Mouse (Mus musculus) liver, embryonic 11.5 days (tissue): ENCODE results near the gene Agtpbp1. TPM values are rescaled to one million over a fixed set of nuclear protein-coding genes. Genes with fewer than 3 reads are reported as not detected.

Experiments used
- ATAC-seq: fragments of 200-750 bp; cut with Nextera tagmentation; replicated peaks from 2 replicates; pipeline ENCODE4 v1.8.0; 2017; ENCODE audit warnings: moderate number of reproducible peaks, mild to moderate bottlenecking, moderate TSS enrichment, moderate library complexity; ENCODE audit not compliant: low FRiP score
- DNase-seq: peaks from one replicate; pipeline ENCODE4 v3.0.0-alpha.2; 2017; ENCODE audit warnings: low spot score
- H3K27ac ChIP-seq: fragments of 300-500 bp; sonication (generic); 2 replicates; pipeline ENCODE4 v1.5.1; 2014; ENCODE audit warnings: mild to moderate bottlenecking, low read depth, low read length, control low read depth
- H3K27me3 ChIP-seq: fragments of 300-500 bp; sonication (generic); replicated peaks from 2 replicates; pipeline ENCODE4 v1.6.1; 2014; ENCODE audit warnings: low read length, mixed read lengths; ENCODE audit not compliant: control insufficient read depth, insufficient read depth
- H3K36me3 ChIP-seq: fragments of 300-500 bp; sonication (generic); 2 replicates; pipeline ENCODE4 v1.6.1; 2014; ENCODE audit warnings: mild to moderate bottlenecking, low read length, moderate library complexity, mixed read lengths; ENCODE audit not compliant: control insufficient read depth, insufficient read depth
- H3K4me1 ChIP-seq: fragments of 300-500 bp; sonication (generic); replicated peaks from 2 replicates; pipeline ENCODE4 v1.6.1; 2014; ENCODE audit warnings: low read length, mixed read lengths; ENCODE audit not compliant: control insufficient read depth, insufficient read depth
- H3K4me2 ChIP-seq: fragments of 300-500 bp; sonication (generic); 2 replicates; pipeline ENCODE4 v1.6.1; 2014; ENCODE audit warnings: mild to moderate bottlenecking, control low read depth, moderate library complexity
- H3K4me3 ChIP-seq: fragments of 300-500 bp; sonication (generic); 2 replicates; pipeline ENCODE4 v1.5.1; 2014; ENCODE audit warnings: low read depth, low read length, control low read depth
- H3K9ac ChIP-seq: fragments of 300-500 bp; sonication (generic); 2 replicates; pipeline ENCODE4 v1.6.1; 2014; ENCODE audit warnings: low read depth, low read length, control low read depth
- H3K9me3 ChIP-seq: fragments of 300-500 bp; sonication (generic); 2 replicates; pipeline ENCODE4 v1.6.1; 2016; ENCODE audit warnings: low read length, inconsistent platforms, mixed read lengths; ENCODE audit not compliant: control insufficient read depth
- WGBS: fragments of 180-500 bp; shearing (Covaris S2); extraction: QIAGEN DNeasy Blood & Tissue Kit; methylation state at CpG from one replicate; pipeline ENCODE4 v1.1.7; 2014; 5-methylcytosine and 5-hydroxymethylcytosine counted together
- polyA plus RNA-seq: library from polyadenylated mRNA; unstranded; fragments of >200 nt; fragmentation: Nextera tagmentation; extraction: Ambion mirVana; gene quantifications from 2 replicates; pipeline ENCODE4 v1.2.1, GENCODE M21; 2014

The Agtpbp1 gene
- polyA plus RNA-seq, 1 experiment from 2014 or later = 15.6 TPM

GRCm38 (mm10) chr13:59515074-59515473 is 70.0 kb downstream of the Agtpbp1 start:
- DNase-seq = no peak
- peak; percentile 66 for ATAC-seq
- WGBS = 25% methylated on average over 7 of the region's 7 CpGs

GRCm38 (mm10) chr13:59509644-59510366 is 75.2 kb downstream of the Agtpbp1 start:
- 61% methylated on average over 10 of the region's 10 CpGs for WGBS
- Histone ChIP-seq H3K9ac (no peak overlapping the region), H3K4me3 (no peak overlapping the region), H3K27ac (no peak overlapping the region), H3K36me3 (no peaks in the 10 kb centered on the region), H3K4me1 (no peaks in the 10 kb centered on the region), H3K27me3 (no peaks in the 10 kb centered on the region), H3K9me3 (no peaks in the 10 kb centered on the region), H3K4me2 (no peak overlapping the region)
- ATAC-seq (no peak), DNase-seq (no peak)

More at GRCm38 (mm10) chr13:59515074-59515473, 70.0 kb downstream of the Agtpbp1 start:
- Histone ChIP-seq H3K27me3 (no peaks in the 10 kb centered on the region), H3K36me3 (no peaks in the 10 kb centered on the region; the same call in 1 of the 2 replicates), H3K4me1 (no peaks in the 10 kb centered on the region), H3K4me3 (no peak overlapping the region), H3K4me2 (no peak overlapping the region), H3K9ac (no peak overlapping the region), H3K9me3 (no peaks in the 10 kb centered on the region), H3K27ac (no peak overlapping the region)

- Histone ChIP-seq H3K4me2 (no peak overlapping the region), H3K9ac (no peak overlapping the region), H3K4me1 (no peaks in the 10 kb centered on the region), H3K36me3 (no peaks in the 10 kb centered on the region), H3K4me3 (no peak overlapping the region), H3K9me3 (no peaks in the 10 kb centered on the region), H3K27ac (no peak overlapping the region), H3K27me3 (no peaks in the 10 kb centered on the region)
- WGBS = 75% methylated on average over 4 of the region's 4 CpGs
- DNase-seq = no peak
- no peak for ATAC-seq
Observed at GRCm38 (mm10) chr13:59508584-59508983, 76.4 kb downstream of the Agtpbp1 start.

GRCm38 (mm10) chr13:59506450-59506849 is 78.6 kb downstream of the Agtpbp1 start:
- ATAC-seq = no peak
- Histone ChIP-seq H3K27ac (no peak overlapping the region), H3K9me3 (no peaks in the 10 kb centered on the region), H3K36me3 (no peaks in the 10 kb centered on the region), H3K27me3 (no peaks in the 10 kb centered on the region), H3K9ac (no peak overlapping the region), H3K4me3 (no peak overlapping the region), H3K4me2 (no peak overlapping the region), H3K4me1 (no peaks in the 10 kb centered on the region)
- WGBS = 80% methylated on average over 1 of the region's 1 CpGs
- no peak for DNase-seq

GRCm38 (mm10) chr13:59505867-59506266 is 79.2 kb downstream of the Agtpbp1 start:
- ATAC-seq (no peak), DNase-seq (no peak)
- Histone ChIP-seq H3K4me1 (no peaks in the 10 kb centered on the region), H3K27me3 (no peaks in the 10 kb centered on the region), H3K9ac (no peak overlapping the region), H3K4me3 (no peak overlapping the region), H3K36me3 (no peaks in the 10 kb centered on the region), H3K4me2 (no peak overlapping the region), H3K9me3 (no peaks in the 10 kb centered on the region), H3K27ac (no peak overlapping the region)
- 90% methylated on average over 4 of the region's 4 CpGs for WGBS

- no peak overlapping the region for H3K9ac ChIP-seq
- H3K4me2 ChIP-seq = no peak overlapping the region
- H3K36me3 ChIP-seq = peaks cover 3% of the 10 kb centered on the region; the same call in 1 of the 2 replicates
- H3K9me3 ChIP-seq = no peaks in the 10 kb centered on the region
- H3K4me3 ChIP-seq = no peak overlapping the region
- ATAC-seq = no peak
- 78% methylated on average over 4 of the region's 4 CpGs for WGBS
- no peak for DNase-seq
- H3K27ac ChIP-seq = no peak overlapping the region
- H3K4me1 ChIP-seq = no peaks in the 10 kb centered on the region
- H3K27me3 ChIP-seq = no peaks in the 10 kb centered on the region
Observed at GRCm38 (mm10) chr13:59503581-59503980, 81.4 kb downstream of the Agtpbp1 start.

GRCm38 (mm10) chr13:59499831-59500230 is 85.2 kb downstream of the Agtpbp1 start:
- H3K9me3 ChIP-seq = no peaks in the 10 kb centered on the region
- H3K4me2 ChIP-seq = no peak overlapping the region
- H3K36me3 ChIP-seq = peaks cover 4% of the 10 kb centered on the region; the same call in 1 of the 2 replicates
- H3K27ac ChIP-seq = no peak overlapping the region
- DNase-seq = no peak
- H3K9ac ChIP-seq = no peak overlapping the region
- no peaks in the 10 kb centered on the region; the same call in 1 of the 2 replicates for H3K4me1 ChIP-seq
- 89% methylated on average over 6 of the region's 6 CpGs for WGBS
- no peaks in the 10 kb centered on the region for H3K27me3 ChIP-seq
- no peak overlapping the region for H3K4me3 ChIP-seq
- ATAC-seq = no peak

- DNase-seq (peak; percentile 12), ATAC-seq (no peak)
- no peak overlapping the region for H3K4me3 ChIP-seq
- H3K36me3 ChIP-seq = peaks cover 9% of the 10 kb centered on the region
- no peaks in the 10 kb centered on the region; the same call in 1 of the 2 replicates for H3K4me1 ChIP-seq
- H3K27ac ChIP-seq = no peak overlapping the region
- H3K27me3 ChIP-seq = no peaks in the 10 kb centered on the region
- no peak overlapping the region for H3K9ac ChIP-seq
- 97% methylated on average over 2 of the region's 2 CpGs for WGBS
- H3K9me3 ChIP-seq = no peaks in the 10 kb centered on the region
- no peak overlapping the region for H3K4me2 ChIP-seq
Observed at GRCm38 (mm10) chr13:59499374-59499773, 85.7 kb downstream of the Agtpbp1 start.

GRCm38 (mm10) chr13:59498191-59498590 is 86.8 kb downstream of the Agtpbp1 start:
- Histone ChIP-seq H3K36me3 (peaks cover 9% of the 10 kb centered on the region), H3K9ac (no peak overlapping the region), H3K9me3 (no peaks in the 10 kb centered on the region), H3K4me3 (no peak overlapping the region), H3K4me2 (no peak overlapping the region), H3K27ac (no peak overlapping the region), H3K4me1 (no peaks in the 10 kb centered on the region; the same call in 1 of the 2 replicates), H3K27me3 (no peaks in the 10 kb centered on the region)
- DNase-seq (peak; percentile 14), ATAC-seq (no peak)
- WGBS = 78% methylated on average over 5 of the region's 5 CpGs
